Mouse (Mus musculus) lung, adult 2 months (tissue): ENCODE measurements around the gene Slc25a33.

Experiments used
- CTCF ChIP-seq: fragments of 200-500 bp; IDR thresholded peaks from 2 replicates; pipeline ENCODE4 v1.5.1; 2011; ENCODE audit warnings: mild to moderate bottlenecking, low read length, control low read depth; ENCODE audit not compliant: insufficient read depth
- POLR2A ChIP-seq: fragments of 200-500 bp; IDR thresholded peaks from 2 replicates; pipeline ENCODE4 v1.6.1; 2011; ENCODE audit warnings: low read depth, mild to moderate bottlenecking, control low read depth, low read length, borderline replicate concordance; ENCODE audit errors: extremely low read depth

DNA sequence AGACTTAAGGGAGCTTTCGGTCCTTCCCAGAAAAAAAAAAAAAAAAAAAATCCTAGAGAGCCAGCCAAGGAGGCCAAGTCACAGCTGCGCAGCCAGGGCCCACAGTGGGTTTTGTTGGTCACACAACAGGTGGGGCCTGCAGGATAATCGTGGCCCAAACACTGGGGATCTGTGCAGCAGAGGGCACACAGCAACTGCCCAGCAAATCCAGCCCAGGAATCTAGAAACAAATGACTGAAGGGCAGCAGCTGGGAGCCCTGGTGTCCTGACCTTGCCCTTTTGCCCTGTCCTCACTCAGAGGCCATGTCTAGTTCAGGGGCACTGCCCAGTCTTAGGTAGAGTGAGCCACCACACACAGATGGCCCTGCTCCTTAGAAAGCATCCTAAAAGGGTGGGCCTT is 41.8 kb downstream of the Slc25a33 start:
- TF ChIP-seq CTCF (no peak), POLR2A (no peak)
